Mouse (Mus musculus): ENCODE results near the gene Olfr1312. TPM values are rescaled to one million over a fixed set of nuclear protein-coding genes. Genes with fewer than 3 reads are reported as not detected.
"Not testable (repeated sequence)": the region's sequence is repeated elsewhere in the genome, so short reads cannot be mapped to it uniquely, and the experiment has no call there.

Olfr1312 gene
- not detected in 2 replicates for polyA plus RNA-seq (2012; rRNA removed)

DNA sequence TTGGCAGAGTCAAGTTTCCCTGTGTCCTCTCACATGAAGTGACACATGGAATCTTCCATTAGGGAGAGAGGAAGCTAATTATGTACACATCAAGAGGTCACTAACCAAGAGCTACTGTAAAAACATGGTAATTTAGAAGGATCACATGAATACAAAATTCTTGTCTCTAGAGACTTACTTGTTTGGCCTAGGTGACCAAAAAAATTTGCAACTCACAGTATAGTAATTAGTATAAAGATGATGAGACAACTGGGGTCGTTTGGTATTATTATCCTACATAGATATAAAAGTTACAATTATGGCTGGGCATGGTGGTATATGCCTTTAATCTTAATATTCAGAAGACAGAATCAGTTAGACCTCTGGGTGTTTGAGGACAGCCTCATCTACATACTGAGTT lies at the start of gene Olfr1312:
TSS of gene Olfr1312 (minus strand) at position 101 of the 400 bp plus-strand sequence.
- WGBS = 18% methylated on average over 1 of the region's 1 CpGs
- Histone ChIP-seq H3K4me3 (replicated peaks; ENCODE audit: extremely low read depth, low read depth, low read length) (no peak within 1 kb of the TSS), H3K4me1 (ENCODE audit: control insufficient read depth, insufficient read depth, low read length) (no peaks in the 10 kb centered on the region)
- DNase-seq = no peak
- TF ChIP-seq POLR2A (IDR thresholded peaks at IDR 0.05; ENCODE audit: borderline replicate concordance, extremely low read depth, low read depth, low read length) (no peak), CTCF (IDR thresholded peaks at IDR 0.05; ENCODE audit: insufficient read depth, low read length) (no peak)

DNA sequence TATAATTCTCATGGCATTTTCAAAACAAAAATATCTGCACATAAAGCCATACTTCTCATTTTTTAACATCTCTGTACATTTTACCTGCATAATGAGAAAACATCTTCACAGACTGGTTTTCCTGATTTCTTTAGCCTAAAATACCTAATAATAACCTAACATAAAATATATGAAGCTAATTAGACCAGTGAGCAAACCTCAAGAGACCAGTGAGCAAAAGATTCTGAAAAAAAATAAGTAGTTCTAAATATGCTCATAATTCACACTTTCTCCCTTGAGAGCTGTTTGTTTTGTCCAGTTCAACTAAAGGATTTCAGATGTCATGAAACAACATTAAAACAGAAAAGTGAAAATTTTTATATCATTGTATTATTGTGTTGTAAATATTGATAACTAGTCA lies 46.6 kb upstream of the Olfr1312 start, which contains the start of gene Olfr1314:
TSS of gene Olfr1314 (minus strand) at position 101 of the 400 bp plus-strand sequence.
- no peak within 1 kb of the TSS for H3K4me3 ChIP-seq (replicated peaks; ENCODE audit: extremely low read depth, low read depth, low read length)
- TF ChIP-seq POLR2A (IDR thresholded peaks at IDR 0.05; ENCODE audit: borderline replicate concordance, extremely low read depth, low read depth, low read length) (no peak), CTCF (IDR thresholded peaks at IDR 0.05; ENCODE audit: insufficient read depth, low read length) (no peak)
- DNase-seq = no peak
- no peaks in the 10 kb centered on the region for H3K4me1 ChIP-seq (ENCODE audit: control insufficient read depth, insufficient read depth, low read length)

DNA sequence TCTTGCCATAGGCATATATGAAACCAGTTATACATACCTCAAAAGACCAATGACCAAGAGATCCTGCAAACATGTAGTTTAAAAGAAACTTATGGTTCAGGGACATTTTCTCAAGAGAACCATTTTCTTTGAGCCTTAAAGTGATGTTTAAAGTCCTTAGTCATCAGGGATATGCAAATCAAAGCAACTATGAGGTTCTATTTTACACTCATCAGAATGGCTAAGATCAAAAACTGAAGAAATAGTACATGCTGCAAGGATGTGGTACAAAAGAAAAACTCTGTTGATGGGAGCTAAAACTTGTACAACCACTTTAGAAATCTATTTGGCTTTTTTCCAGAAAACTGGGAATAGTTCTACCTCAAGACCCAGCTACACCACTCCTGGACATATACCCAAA lies 27.7 kb upstream of the Olfr1312 start, which contains the start of gene Olfr1313:
TSS of gene Olfr1313 (minus strand) at position 101 of the 400 bp plus-strand sequence.
- no peak within 1 kb of the TSS for H3K4me3 ChIP-seq (replicated peaks; ENCODE audit: extremely low read depth, low read depth, low read length)
- TF ChIP-seq CTCF (IDR thresholded peaks at IDR 0.05; ENCODE audit: insufficient read depth, low read length) (no peak), POLR2A (IDR thresholded peaks at IDR 0.05; ENCODE audit: borderline replicate concordance, extremely low read depth, low read depth, low read length) (no peak)
- DNase-seq = no peak
- no peaks in the 10 kb centered on the region for H3K4me1 ChIP-seq (ENCODE audit: control insufficient read depth, insufficient read depth, low read length)

DNA sequence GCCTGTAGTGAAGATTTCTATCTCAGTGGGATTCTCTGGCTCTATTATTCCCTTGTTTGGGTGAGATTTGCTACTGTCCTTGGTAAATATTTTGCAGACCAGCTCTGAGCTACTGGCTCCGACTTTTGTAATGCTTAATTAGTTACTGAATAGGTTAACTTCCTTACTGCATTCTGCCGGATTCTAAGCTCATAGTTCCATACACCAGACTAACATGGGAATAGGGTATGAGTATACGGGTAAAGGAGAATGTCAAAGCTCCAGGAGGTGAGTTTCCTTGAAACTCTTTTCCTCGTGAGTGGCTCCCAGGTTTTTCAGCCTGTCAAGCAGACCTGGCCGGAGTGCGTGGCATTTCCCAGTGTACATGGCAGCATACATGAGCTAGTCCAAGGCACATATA lies 23.1 kb downstream of the Olfr1312 start:
- not testable (repeated sequence) for H3K4me1 ChIP-seq (ENCODE audit: control insufficient read depth, insufficient read depth, low read length); H3K4me3 ChIP-seq (replicated peaks; ENCODE audit: extremely low read depth, low read depth, low read length); DNase-seq
- WGBS = 39% methylated on average over 6 of the region's 6 CpGs

DNA sequence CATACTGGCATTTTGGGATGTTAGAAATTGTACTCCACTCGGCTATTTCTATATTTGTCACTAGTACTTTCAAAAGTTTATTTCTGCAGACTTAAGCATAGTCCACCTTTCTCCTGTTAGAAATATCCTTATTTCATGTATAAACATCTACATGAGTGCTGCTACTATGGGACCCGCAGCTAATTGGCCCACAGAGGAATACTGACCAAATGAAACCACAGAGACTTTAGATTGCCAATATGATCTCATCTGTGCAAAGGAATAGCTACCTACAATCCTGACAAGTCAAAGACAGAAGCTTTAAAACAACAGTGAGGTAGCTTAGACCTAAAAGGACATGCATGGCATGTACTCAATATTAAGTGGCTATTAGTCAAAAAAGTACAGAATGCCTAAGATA lies 25.7 kb downstream of the Olfr1312 start, which contains the start of gene Olfr1311:
TSS of gene Olfr1311 (minus strand) at position 101 of the 400 bp plus-strand sequence.
- TF ChIP-seq CTCF (IDR thresholded peaks at IDR 0.05; ENCODE audit: insufficient read depth, low read length) = no peak
- TF ChIP-seq POLR2A (IDR thresholded peaks at IDR 0.05; ENCODE audit: borderline replicate concordance, extremely low read depth, low read depth, low read length) = no peak

DNA sequence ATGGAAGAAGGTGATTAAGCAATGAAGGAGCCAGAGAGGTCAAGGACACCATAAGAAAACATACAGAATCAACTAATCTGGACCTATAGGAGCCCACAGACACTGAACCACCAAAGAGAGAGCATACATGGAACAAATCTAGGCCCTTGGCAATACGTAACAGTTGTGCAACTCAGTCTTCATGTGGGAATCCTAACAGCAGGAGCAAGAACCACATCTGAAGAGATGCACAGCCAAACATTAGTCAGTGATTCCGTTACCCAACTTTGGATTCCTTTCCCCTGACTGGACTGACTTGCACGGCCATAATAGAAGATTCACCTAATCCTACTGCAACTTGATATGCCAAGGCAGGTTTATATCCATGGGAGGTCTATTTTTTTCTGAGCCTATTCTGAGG lies 35.1 kb downstream of the Olfr1312 start:
- no peaks in the 10 kb centered on the region for H3K4me1 ChIP-seq (ENCODE audit: control insufficient read depth, insufficient read depth, low read length)
- H3K4me3 ChIP-seq (replicated peaks; ENCODE audit: extremely low read depth, low read depth, low read length) = no peak overlapping the region
- DNase-seq = no peak
- no peak for TF ChIP-seq POLR2A (IDR thresholded peaks at IDR 0.05; ENCODE audit: borderline replicate concordance, extremely low read depth, low read depth, low read length)
- 76% methylated on average over 3 of the region's 3 CpGs for WGBS

More for the DNA sequence above, 25.7 kb downstream of the Olfr1312 start, which contains the start of gene Olfr1311:
- Histone ChIP-seq H3K4me1 (ENCODE audit: control insufficient read depth, insufficient read depth, low read length) (no peaks in the 10 kb centered on the region), H3K4me3 (replicated peaks; ENCODE audit: extremely low read depth, low read depth, low read length) (no peak within 1 kb of the TSS)
- 87% methylated on average over 2 of the region's 2 CpGs for WGBS
- DNase-seq = no peak

DNA sequence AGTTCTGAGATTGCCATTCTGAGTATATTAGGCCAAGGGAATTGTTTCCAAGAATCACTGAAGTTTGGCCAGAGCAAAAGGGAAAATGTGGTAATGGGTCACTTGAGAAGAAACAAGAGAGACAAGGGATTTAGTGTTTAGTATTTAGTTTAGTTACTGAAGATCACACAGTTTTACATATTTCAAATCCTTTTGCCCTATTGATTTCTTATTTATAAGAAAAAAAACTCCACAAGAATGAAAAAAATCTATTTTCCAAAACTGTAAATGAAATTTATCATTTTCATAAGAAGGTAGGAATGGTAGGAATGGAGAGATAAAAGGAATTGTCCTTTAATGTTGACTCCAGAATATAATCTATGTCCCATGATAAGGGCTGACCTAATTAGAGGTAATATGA lies 37.4 kb downstream of the Olfr1312 start, which contains the start of gene Olfr1310:
TSS of gene Olfr1310 (minus strand) at position 101 of the 400 bp plus-strand sequence.
- TF ChIP-seq CTCF (IDR thresholded peaks at IDR 0.05; ENCODE audit: insufficient read depth, low read length) = no peak
- TF ChIP-seq POLR2A (IDR thresholded peaks at IDR 0.05; ENCODE audit: borderline replicate concordance, extremely low read depth, low read depth, low read length) = no peak
- Histone ChIP-seq H3K4me1 (ENCODE audit: control insufficient read depth, insufficient read depth, low read length) (no peaks in the 10 kb centered on the region), H3K4me3 (replicated peaks; ENCODE audit: extremely low read depth, low read depth, low read length) (no peak within 1 kb of the TSS)
- no peak for DNase-seq

DNA sequence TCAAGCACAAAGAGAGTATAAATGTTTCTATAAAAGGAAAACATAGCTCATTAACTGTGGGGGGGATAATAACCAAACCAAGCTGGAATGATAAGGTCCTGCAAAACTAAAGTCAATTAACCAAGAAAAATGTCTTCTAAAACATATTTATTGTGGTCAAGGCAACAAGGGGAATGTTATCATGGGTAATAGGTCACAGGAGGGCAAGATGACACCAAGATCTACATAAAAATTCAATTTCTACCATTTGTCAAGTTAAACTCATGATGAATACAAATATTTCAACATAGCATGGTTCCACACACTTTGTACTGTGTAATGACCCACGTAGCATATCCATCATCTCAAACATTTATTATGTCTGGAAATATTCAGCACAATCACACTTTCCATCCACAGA lies 59.9 kb downstream of the Olfr1312 start, which contains the start of gene Olfr1309:
TSS of gene Olfr1309 (minus strand) at position 101 of the 400 bp plus-strand sequence.
- DNase-seq = no peak
- Histone ChIP-seq H3K4me1 (ENCODE audit: control insufficient read depth, insufficient read depth, low read length) (no peaks in the 10 kb centered on the region), H3K4me3 (replicated peaks; ENCODE audit: extremely low read depth, low read depth, low read length) (no peak within 1 kb of the TSS)
- WGBS = 35% methylated on average over 1 of the region's 1 CpGs
- TF ChIP-seq POLR2A (IDR thresholded peaks at IDR 0.05; ENCODE audit: borderline replicate concordance, extremely low read depth, low read depth, low read length) (no peak), CTCF (IDR thresholded peaks at IDR 0.05; ENCODE audit: insufficient read depth, low read length) (no peak)

Other genes starting within 250 kb of the Olfr1312 start
- gene Olfr1303, start 229.9 kb downstream of the Olfr1312 start, polyA plus RNA-seq (2012; rRNA removed) = not detected in 2 replicates
- not detected in 2 replicates for gene Olfr1305, start 173.1 kb downstream of the Olfr1312 start, polyA plus RNA-seq (2012; rRNA removed)
- not detected in 2 replicates for gene Olfr1306, start 134.0 kb downstream of the Olfr1312 start, polyA plus RNA-seq (2012; rRNA removed)
- not detected in 2 replicates for gene Olfr1307, start 100.8 kb downstream of the Olfr1312 start, polyA plus RNA-seq (2012; rRNA removed)
- not detected in 2 replicates for gene Olfr1308, start 85.3 kb downstream of the Olfr1312 start, polyA plus RNA-seq (2012; rRNA removed)
- not detected in 2 replicates for gene Olfr1309, start 60.0 kb downstream of the Olfr1312 start, polyA plus RNA-seq (2012; rRNA removed)
- gene Olfr1310, start 37.5 kb downstream of the Olfr1312 start, polyA plus RNA-seq (2012; rRNA removed) = not detected in 2 replicates
- gene Olfr1311, start 25.8 kb downstream of the Olfr1312 start, polyA plus RNA-seq (2012; rRNA removed) = not detected in 2 replicates
- gene Olfr1313, start 27.6 kb upstream of the Olfr1312 start, polyA plus RNA-seq (2012; rRNA removed) = not detected in 2 replicates
- gene Olfr1314, start 46.5 kb upstream of the Olfr1312 start, polyA plus RNA-seq (2012; rRNA removed) = not detected in 2 replicates
- not detected in 2 replicates for gene Olfr1315-ps1, start 65.2 kb upstream of the Olfr1312 start, polyA plus RNA-seq (2012; rRNA removed)
- gene Olfr1316, start 84.7 kb upstream of the Olfr1312 start, polyA plus RNA-seq (2012; rRNA removed) = not detected in 2 replicates
- not detected in 2 replicates for gene Olfr1317, start 90.1 kb upstream of the Olfr1312 start, polyA plus RNA-seq (2012; rRNA removed)
- not detected in 2 replicates for gene Olfr1318, start 104.0 kb upstream of the Olfr1312 start, polyA plus RNA-seq (2012; rRNA removed)
- gene Lpcat4, start 189.2 kb upstream of the Olfr1312 start, polyA plus RNA-seq (2012; rRNA removed) = 48.6 and 50.9 TPM in 2 replicates
- not detected in 2 replicates for gene Nutm1, start 209.1 kb upstream of the Olfr1312 start, polyA plus RNA-seq (2012; rRNA removed)
- gene Nop10, start 211.7 kb upstream of the Olfr1312 start, polyA plus RNA-seq (2012; rRNA removed) = 40.3 and 50.4 TPM in 2 replicates
- 34.7 and 49.1 TPM in 2 replicates for gene Slc12a6, start 215.6 kb upstream of the Olfr1312 start, polyA plus RNA-seq (2012; rRNA removed)
- not detected in 2 replicates for gene Gm21985, start 216.1 kb upstream of the Olfr1312 start, polyA plus RNA-seq (2012; rRNA removed)

All from lung, adult 2 months (tissue).